Mouse (Mus musculus): ENCODE results near the gene Tstd1. TPM values are rescaled to one million over a fixed set of nuclear protein-coding genes. Genes with fewer than 3 reads are reported as not detected.

Tstd1 gene
- polyA plus RNA-seq, 1 experiment from 2014 or later, result 5.2 TPM

DNA sequence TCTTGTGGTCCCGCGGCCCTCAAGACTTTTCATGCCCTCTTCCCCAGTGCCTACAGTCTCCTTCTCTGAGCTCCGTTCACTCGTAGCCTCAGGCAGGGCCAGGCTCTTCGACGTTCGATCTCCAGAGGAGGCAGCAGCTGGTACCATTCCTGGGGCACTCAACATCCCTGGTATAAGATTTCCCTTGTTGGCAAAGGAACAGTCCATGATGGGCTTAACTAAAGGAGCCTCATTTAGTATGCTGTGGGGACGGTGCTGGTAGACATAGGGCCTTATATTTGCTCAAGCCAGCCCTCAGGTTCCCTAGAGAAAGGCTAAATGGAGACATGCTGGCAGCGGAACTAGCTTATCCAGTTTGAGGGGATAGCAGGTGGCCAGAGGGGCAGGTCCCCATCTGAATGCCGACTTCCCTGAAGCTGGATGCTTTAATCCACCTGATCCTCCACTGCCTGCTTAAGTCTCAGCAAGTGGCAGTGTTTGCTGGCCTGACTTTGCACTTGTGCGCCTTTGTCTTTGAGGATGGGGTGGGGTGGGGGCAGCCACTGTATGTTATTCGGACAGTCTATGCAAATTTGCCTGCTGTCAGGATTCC, 715 bp downstream of the Tstd1 start:
- Histone ChIP-seq H3K4me3 (no peak overlapping the region), H3K4me1 (0 out of 2 replicates have a peak, but pooled peaks cover 2% of the 10 kb centered on the region), H3K36me3 (peaks cover 51% of the 10 kb centered on the region), H3K27ac (no peak overlapping the region), H3K9me3 (no peaks in the 10 kb centered on the region), H3K27me3 (no peaks in the 10 kb centered on the region), H3K9ac (no peak overlapping the region), H3K4me2 (no peak overlapping the region)
- WGBS, result 62% methylated on average over 12 of the region's 12 CpGs
- ATAC-seq (ENCODE audit: insufficient number of reproducible peaks, low FRiP score, low TSS enrichment, low read depth), result no peak

GRCm38 (mm10) chr1:171419905-171420304, 1.2 kb downstream of the Tstd1 start:
- Histone ChIP-seq H3K36me3 (peaks cover 51% of the 10 kb centered on the region), H3K27me3 (no peaks in the 10 kb centered on the region), H3K27ac (no peak overlapping the region), H3K4me1 (0 out of 2 replicates have a peak, but pooled peaks cover 2% of the 10 kb centered on the region), H3K4me3 (no peak overlapping the region), H3K4me2 (no peak overlapping the region), H3K9me3 (no peaks in the 10 kb centered on the region), H3K9ac (no peak overlapping the region)
- no peak for ATAC-seq (ENCODE audit: insufficient number of reproducible peaks, low FRiP score, low TSS enrichment, low read depth)
- 91% methylated on average over 5 of the region's 5 CpGs for WGBS

GRCm38 (mm10) chr1:171422504-171423095, 3.9 kb downstream of the Tstd1 start:
- Histone ChIP-seq H3K27me3 (no peaks in the 10 kb centered on the region), H3K9ac (no peak overlapping the region), H3K27ac (no peak overlapping the region), H3K36me3 (peaks cover 27% of the 10 kb centered on the region), H3K4me2 (no peak overlapping the region), H3K4me1 (0 out of 2 replicates have a peak, but pooled peaks cover 2% of the 10 kb centered on the region), H3K4me3 (no peak overlapping the region), H3K9me3 (no peaks in the 10 kb centered on the region)
- 89% methylated on average over 8 of the region's 8 CpGs for WGBS
- ATAC-seq (ENCODE audit: insufficient number of reproducible peaks, low FRiP score, low TSS enrichment, low read depth), result no peak

- WGBS, result 62% methylated on average over 5 of the region's 5 CpGs
- H3K4me2 ChIP-seq, result no peak overlapping the region
- peaks cover 7% of the 10 kb centered on the region; the same call in 1 of the 2 replicates for H3K36me3 ChIP-seq
- H3K9me3 ChIP-seq, result 0 out of 2 replicates have a peak, but pooled peaks cover 2% of the 10 kb centered on the region
- no peak overlapping the region for H3K4me3 ChIP-seq
- no peak overlapping the region for H3K9ac ChIP-seq
- ATAC-seq (ENCODE audit: insufficient number of reproducible peaks, low FRiP score, low TSS enrichment, low read depth), result no peak
- H3K27ac ChIP-seq, result no peak overlapping the region
- H3K27me3 ChIP-seq, result no peaks in the 10 kb centered on the region
- H3K4me1 ChIP-seq, result no peaks in the 10 kb centered on the region
Observed at GRCm38 (mm10) chr1:171424638-171425037, 6.0 kb downstream of the Tstd1 start.

GRCm38 (mm10) chr1:171425126-171425525, 6.5 kb downstream of the Tstd1 start:
- H3K27ac ChIP-seq, result no peak overlapping the region
- ATAC-seq (ENCODE audit: insufficient number of reproducible peaks, low FRiP score, low TSS enrichment, low read depth), result no peak
- no peaks in the 10 kb centered on the region for H3K27me3 ChIP-seq
- peaks cover 7% of the 10 kb centered on the region; the same call in 1 of the 2 replicates for H3K36me3 ChIP-seq
- no peak overlapping the region for H3K4me3 ChIP-seq
- 68% methylated on average over 4 of the region's 4 CpGs for WGBS
- no peak overlapping the region for H3K4me2 ChIP-seq
- 0 out of 2 replicates have a peak, but pooled peaks cover 2% of the 10 kb centered on the region for H3K9me3 ChIP-seq
- H3K9ac ChIP-seq, result no peak overlapping the region
- H3K4me1 ChIP-seq, result no peaks in the 10 kb centered on the region

- Histone ChIP-seq H3K27ac (no peak overlapping the region), H3K9ac (no peak overlapping the region), H3K4me1 (no peaks in the 10 kb centered on the region), H3K4me2 (no peak overlapping the region), H3K9me3 (0 out of 2 replicates have a peak, but pooled peaks cover 2% of the 10 kb centered on the region), H3K4me3 (no peak overlapping the region), H3K36me3 (no peaks in the 10 kb centered on the region), H3K27me3 (peaks cover 10% of the 10 kb centered on the region; the same call in 1 of the 2 replicates)
- ATAC-seq (ENCODE audit: insufficient number of reproducible peaks, low FRiP score, low TSS enrichment, low read depth), result no peak
- 68% methylated on average over 5 of the region's 5 CpGs for WGBS
Observed at GRCm38 (mm10) chr1:171432158-171432557, 13.5 kb downstream of the Tstd1 start.

GRCm38 (mm10) chr1:171435288-171435814, 16.7 kb downstream of the Tstd1 start:
- 17% methylated on average over 7 of the region's 7 CpGs for WGBS
- Histone ChIP-seq H3K4me2 (no peak overlapping the region), H3K4me1 (peaks cover 13% of the 10 kb centered on the region), H3K9ac (no peak overlapping the region), H3K27ac (no peak overlapping the region), H3K9me3 (no peaks in the 10 kb centered on the region), H3K27me3 (peaks cover 19% of the 10 kb centered on the region; the same call in 1 of the 2 replicates), H3K4me3 (no peak overlapping the region), H3K36me3 (no peaks in the 10 kb centered on the region)
- no peak for ATAC-seq (ENCODE audit: insufficient number of reproducible peaks, low FRiP score, low TSS enrichment, low read depth)

DNA sequence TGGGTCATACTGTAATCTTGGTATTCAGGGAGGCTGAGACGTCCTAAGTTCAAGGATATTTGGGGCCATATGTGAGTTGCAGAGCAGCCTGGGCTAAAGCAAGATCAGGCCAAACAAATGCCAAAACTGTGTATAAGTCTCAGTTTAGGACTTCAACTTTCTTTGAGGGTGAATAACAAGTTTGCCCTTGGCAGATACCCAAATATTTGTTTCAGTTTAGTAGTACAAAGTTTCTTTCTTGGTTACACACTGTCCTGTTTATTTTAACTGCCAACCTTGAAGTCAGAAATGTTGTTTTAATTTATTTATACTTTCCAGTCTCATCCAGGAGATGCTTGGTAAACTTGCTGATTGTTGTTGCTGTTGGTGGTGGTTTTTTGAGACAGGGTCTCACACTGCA, 17.3 kb downstream of the Tstd1 start:
- Histone ChIP-seq H3K4me1 (peaks cover 18% of the 10 kb centered on the region), H3K9me3 (no peaks in the 10 kb centered on the region), H3K9ac (no peak overlapping the region), H3K27me3 (peaks cover 19% of the 10 kb centered on the region; the same call in 1 of the 2 replicates), H3K4me2 (no peak overlapping the region), H3K27ac (no peak overlapping the region), H3K36me3 (no peaks in the 10 kb centered on the region), H3K4me3 (no peak overlapping the region)
- 29% methylated on average over 1 of the region's 1 CpGs for WGBS
- ATAC-seq (ENCODE audit: insufficient number of reproducible peaks, low FRiP score, low TSS enrichment, low read depth), result no peak

GRCm38 (mm10) chr1:171437264-171438013, 18.8 kb downstream of the Tstd1 start, which contains the start of gene F11r:
Gene F11r (plus strand): TSS chr1:171437535.
- 0 out of 2 replicates have a peak, but pooled peaks have one; percentile 15 for ATAC-seq (ENCODE audit: insufficient number of reproducible peaks, low FRiP score, low TSS enrichment, low read depth)
- Histone ChIP-seq H3K4me1 (peaks cover 20% of the 10 kb centered on the region), H3K9ac (peak within 1 kb of the TSS; percentile 24; the same call in 1 of the 2 replicates), H3K9me3 (no peaks in the 10 kb centered on the region), H3K36me3 (no peaks in the 10 kb centered on the region), H3K27ac (peak within 1 kb of the TSS; percentile 39; the same call in 1 of the 2 replicates), H3K27me3 (peaks cover 19% of the 10 kb centered on the region; the same call in 1 of the 2 replicates), H3K4me2 (peak within 1 kb of the TSS; percentile 73), H3K4me3 (peak within 1 kb of the TSS; percentile 51)
- WGBS, result under 1% methylated on average over 46 of the region's 46 CpGs

- peak overlapping the region; percentile 39; the same call in 1 of the 2 replicates for H3K27ac ChIP-seq
Observed at GRCm38 (mm10) chr1:171438014-171438670, 19.5 kb downstream of the Tstd1 start.

DNA sequence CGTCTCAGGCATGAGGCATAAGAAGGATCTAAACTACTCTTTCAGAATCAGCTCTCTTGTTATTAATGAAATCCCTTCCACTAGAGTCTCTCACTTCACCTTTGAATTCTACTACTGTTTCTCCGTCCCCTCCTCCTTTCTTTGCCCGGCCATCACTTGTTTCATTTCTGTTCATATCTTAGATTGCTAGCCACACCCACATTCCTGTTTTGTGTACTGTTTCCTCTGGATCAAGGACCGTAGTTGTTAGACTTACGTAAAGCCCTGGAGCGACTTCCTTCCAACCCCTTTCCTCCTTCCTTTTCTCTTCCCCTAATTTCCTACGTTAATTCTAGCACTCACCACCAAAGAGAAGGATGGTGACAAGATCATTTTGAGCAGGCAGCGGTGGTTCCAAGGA, 20.4 kb downstream of the Tstd1 start:
- H3K9me3 ChIP-seq, result no peaks in the 10 kb centered on the region
- peaks cover 19% of the 10 kb centered on the region; the same call in 1 of the 2 replicates for H3K27me3 ChIP-seq
- no peak for ATAC-seq (ENCODE audit: insufficient number of reproducible peaks, low FRiP score, low TSS enrichment, low read depth)
- no peak overlapping the region for H3K27ac ChIP-seq
- H3K36me3 ChIP-seq, result no peaks in the 10 kb centered on the region
- H3K4me3 ChIP-seq, result peak overlapping the region; percentile 51
- H3K4me2 ChIP-seq, result peak overlapping the region; percentile 73; the same call in 1 of the 2 replicates
- H3K4me1 ChIP-seq, result peaks cover 20% of the 10 kb centered on the region
- 20% methylated on average over 8 of the region's 8 CpGs for WGBS
- H3K9ac ChIP-seq, result no peak overlapping the region

More at GRCm38 (mm10) chr1:171438014-171438670, 19.5 kb downstream of the Tstd1 start:
- Histone ChIP-seq H3K27me3 (peaks cover 19% of the 10 kb centered on the region; the same call in 1 of the 2 replicates), H3K9ac (peak overlapping the region; percentile 24; the same call in 1 of the 2 replicates), H3K9me3 (no peaks in the 10 kb centered on the region), H3K4me2 (peak overlapping the region; percentile 73), H3K4me1 (peaks cover 20% of the 10 kb centered on the region), H3K36me3 (no peaks in the 10 kb centered on the region), H3K4me3 (peak overlapping the region; percentile 51)
- WGBS, result 4% methylated on average over 18 of the region's 18 CpGs
- ATAC-seq (ENCODE audit: insufficient number of reproducible peaks, low FRiP score, low TSS enrichment, low read depth), result no peak
